Mouse (Mus musculus) 3T3-L1 (cell line): ENCODE measurements at regions not wholly inside any gene's neighbourhood (a gene's known extent, or its start where the extent isn't known, plus 50 kb on each side); places are given as distances from the start of the nearest gene placed in this dataset.

Source experiments
- DNase-seq: peaks from one replicate; pipeline ENCODE4 v3.0.0-alpha.2; 2015; ENCODE audit warnings: low read depth, low spot score

DNA sequence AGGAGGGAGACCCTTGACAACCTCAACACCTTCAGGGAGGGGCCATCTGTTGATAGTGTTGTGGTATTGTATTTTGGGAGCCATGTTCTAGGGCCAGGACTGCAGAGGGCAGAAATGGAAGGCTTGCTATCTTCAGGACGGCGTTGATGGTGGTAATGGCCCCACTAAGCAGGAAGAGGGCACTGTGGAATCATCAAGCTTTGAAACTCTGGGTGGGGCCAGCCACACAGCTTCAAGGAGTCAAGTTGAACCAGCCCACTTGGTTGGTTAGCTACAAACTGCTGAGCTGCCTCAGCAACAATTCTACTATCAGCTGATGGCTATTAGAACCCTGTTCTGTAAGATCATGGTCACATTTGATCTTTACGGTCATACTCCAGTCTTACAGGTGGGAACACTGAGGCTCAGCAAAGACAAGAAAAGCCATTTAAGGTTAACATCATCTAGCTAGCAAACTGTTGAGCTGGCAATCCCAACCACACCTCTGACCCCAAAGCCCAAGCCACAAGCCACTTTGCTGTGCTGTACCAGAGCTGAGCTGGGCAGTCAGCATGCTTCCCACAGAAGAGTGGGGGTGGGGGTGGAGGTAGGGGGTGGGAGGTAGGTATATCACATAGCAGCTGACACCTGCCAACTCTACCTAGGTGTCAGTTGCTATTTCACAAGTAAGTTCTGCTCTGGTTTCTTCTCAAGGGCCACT is 203.9 kb downstream of the Uaca start:
- DNase-seq = peak; percentile 75

DNA sequence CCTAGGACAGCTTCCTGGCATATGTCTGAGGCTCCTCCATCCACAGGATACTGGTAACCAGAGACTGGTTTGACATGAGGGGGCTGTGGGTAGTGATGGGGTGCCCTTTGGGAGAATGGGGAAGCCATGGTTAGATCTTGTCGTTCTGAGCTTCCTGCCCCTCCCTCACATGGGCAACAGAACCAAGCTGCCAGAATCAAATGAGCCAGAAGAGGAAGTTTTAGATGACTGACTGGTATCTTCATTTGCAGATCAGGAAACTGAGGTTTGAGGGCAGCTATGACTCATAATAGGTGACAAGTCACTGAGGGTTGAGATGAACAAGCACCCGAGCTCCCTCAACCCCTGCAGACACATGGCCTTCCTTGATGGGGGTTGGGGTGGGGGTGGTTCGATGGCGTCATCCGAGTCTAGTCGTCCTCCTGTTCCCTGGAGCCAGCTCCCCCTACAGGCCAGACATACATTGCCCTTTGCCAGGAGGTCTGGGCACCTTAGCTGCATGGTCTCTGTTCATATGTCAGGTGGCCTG is 204.7 kb downstream of the Uaca start:
- DNase-seq = peak; percentile 58

DNA sequence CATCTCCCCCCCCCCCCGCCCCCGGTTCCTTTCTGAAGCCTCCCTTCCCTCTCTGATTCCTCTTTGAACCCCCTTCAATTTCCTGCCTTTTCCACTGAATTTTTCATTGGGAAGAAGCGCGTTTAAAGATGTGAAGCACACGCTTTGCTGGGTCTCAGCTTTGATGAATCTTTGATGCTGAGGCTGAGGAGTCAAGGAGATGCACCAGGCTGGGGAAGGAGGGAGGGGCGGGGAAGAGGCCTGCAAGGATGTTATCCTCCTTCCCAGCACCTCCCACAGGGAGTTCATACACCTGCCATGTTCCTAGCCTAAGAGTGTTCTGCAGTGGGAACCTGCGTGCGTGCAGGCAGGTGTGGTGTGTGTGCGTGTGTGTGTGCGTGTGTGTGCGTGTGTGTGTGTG is 205.9 kb downstream of the Uaca start:
- no peak for DNase-seq

DNA sequence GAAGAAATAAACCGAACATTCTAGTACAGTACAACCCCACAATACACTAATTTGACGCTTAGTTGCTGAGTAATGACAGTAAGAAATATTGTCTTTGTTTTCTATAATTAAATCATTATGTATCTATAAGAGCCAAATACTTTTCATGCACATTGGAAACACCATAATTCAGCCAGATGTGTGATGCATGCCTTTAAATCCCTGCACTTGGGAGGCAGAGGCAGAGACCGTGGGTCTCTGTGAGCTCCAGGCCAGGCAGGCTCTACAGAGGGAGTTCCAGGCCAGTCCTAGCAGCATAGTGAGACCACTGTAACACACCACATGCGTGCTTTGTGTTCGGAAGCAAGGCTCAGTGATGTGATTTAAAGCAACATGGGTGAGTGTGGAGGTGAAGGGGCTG is 208.2 kb downstream of the Uaca start:
- no peak for DNase-seq

DNA sequence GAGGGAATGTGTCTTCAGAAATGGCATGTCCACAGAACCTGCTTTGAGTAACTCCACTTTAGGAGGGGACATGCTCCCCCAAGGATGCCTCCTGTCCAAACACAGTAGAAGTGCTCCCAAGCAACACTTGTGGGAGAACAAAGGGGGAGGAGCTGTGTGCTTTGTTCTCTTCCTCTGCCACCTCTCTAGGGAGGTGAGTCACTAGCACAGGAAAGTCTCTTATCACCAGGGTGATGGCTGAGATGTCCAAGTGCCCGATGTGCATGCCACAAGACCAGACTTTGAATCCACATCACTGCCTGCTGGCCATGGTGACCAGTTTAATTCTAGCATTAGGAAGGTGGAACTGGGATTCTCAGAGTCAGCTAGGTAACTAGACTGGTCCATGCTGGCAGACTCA is 214.1 kb downstream of the Uaca start:
- DNase-seq = peak; percentile 62

DNA sequence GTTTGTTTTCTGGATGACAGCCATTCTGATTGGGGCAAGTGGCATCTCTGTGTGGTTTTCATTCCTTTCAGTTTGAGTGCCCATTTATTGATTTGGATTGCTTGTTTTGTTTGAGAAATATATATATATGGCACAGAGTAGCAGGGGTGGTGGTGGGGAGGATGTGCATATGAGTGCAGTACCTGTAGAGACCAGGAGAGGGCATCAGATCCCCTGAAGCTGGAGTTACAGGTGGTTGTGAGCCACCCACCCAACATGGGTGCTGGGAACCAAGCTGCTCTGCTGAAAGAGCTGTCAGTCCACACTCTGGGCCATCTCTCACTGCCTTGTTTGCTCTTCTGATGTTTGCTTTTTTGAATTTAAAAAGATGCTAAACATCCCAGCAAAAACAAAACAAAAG is 216.7 kb downstream of the Uaca start:
- no peak for DNase-seq

DNA sequence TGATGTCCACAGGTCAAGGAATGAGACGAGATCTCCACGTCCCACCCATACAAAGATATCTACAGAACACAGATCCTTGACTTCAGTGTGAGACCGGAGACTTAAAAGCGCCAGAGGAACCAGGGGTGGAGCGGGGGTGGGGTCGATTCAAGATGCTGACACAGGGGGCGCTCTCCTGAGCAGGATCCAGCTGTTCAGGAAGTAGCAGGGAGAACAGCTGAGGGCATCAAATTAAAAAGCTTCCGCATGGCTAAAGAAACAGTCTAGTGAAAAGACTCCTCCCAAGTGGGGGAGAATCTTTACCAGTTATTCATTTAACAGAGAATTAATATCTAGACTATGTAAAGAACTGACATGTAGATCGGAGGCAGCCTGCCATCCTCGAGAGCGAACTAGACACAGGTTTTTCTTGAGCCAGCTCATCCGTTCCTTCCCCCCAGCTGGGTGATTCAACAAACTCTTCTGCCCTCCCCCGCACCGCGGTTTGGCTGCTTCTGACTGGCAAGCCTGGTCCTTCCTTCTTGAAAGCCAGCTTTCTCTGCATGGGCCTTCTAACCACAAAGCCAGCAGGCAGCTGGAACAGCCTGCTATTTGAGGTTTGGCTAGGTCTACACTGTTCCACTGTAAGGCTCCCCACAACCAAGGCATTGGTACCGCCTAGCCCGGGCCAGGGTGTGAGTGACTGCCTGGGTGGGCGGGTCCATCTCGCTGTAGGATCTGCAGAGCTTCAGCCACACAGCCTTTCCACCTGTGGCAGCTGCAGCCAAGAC is 218.6 kb downstream of the Uaca start:
- DNase-seq = peak; percentile 99

DNA sequence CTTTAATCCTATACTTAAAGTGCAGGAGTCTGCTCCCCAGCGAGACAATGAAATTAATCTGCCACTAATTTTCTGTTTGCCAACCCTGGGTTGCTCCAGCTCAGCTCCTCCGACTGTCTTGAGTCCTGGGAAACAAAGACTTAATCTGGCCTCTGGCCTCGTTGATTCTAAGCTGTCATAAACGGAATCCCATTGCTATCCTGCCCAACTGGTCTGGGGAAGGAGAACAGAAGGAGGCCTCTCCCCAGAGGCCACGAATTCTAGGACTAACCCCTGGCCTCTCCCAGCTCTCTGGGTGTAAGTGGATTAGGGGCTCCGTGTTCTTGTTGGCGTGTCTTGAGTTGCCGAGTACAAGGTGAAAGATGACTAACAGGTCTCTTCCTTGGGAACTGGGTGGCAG is 219.8 kb downstream of the Uaca start:
- DNase-seq = no peak

DNA sequence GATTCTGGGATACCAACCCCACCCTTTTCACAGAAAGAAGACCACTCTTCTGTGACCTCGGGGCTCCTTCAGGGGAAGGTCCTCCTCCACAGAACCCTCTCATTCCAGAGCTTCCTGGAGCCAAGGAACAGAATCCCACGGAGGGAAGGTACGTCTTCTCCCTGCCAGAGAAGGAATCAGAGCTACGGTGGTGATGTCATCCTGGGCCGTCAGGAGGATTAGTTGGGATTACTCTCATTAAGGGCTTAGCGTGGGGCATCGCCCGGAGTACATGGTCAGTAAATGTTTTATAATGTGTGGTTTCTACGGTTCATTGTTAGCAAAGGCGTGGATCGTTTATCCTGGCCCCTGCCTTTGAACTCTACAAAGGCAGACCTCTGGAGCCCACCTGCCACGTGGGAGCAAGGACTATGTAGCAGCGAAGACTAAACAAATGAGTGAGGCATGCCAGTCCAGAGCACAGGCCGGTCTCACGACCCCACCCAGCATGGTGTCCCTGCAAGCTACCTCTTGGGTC is 221.1 kb downstream of the Uaca start:
- no peak for DNase-seq

DNA sequence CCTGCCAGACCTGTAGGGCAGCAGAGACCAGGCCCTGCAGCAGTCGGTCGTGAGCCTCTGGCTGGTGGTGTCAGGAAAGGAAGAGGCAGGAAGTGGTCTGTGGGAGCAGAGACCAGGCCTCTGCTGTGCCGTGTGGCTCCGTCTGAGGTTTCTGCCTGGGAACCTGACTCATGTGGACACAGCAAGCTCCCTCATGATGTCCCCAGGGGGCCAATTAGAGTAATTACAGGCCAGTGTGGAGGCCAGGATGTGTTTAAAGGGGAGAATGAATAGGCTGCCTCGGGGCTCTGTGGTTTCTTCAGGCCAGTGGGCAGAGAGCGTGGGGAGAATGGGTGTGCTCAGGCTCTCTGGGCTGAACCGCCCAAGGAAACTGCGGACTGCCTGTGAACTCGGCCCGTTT is 222.3 kb downstream of the Uaca start:
- DNase-seq = peak; percentile 87

DNA sequence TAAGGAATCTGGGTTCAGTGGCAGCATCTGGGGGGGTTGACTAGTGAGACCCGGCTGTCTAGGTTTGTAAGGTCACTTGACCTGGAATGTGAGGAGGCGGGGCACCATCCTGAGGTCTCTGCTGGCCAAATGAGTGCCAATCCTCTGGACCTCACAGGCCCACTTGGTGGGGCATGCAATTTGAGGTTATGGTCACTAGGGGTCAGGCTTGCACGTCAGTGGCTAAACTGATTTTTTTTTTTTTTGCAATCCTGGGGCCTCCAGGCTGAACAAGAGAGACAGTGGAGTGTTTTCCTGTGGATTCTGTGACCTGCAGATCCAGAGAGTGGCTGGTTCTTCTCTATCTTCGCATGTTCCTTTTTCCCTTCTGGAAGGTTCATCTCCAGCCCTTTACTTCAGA is 225.6 kb downstream of the Uaca start:
- DNase-seq = peak; percentile 57

DNA sequence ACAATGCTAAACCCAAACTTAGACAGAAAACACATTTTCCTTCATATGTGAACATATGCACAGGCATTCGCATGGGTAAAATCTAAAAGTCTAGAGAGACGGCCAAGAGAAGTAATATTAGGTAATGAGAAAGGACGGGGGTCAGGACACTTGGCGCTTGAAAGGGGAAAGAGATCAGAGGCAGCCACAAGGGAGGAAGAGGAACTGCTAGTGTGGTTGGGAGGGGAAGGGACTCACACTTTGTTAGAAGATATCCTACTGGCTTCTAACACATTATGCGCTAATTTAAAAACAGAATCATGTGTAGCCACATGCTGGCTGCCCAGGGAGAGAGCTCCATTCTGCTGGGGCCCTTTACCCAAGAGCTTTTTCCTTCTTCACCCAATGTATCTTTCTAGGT is 227.5 kb downstream of the Uaca start:
- no peak for DNase-seq

DNA sequence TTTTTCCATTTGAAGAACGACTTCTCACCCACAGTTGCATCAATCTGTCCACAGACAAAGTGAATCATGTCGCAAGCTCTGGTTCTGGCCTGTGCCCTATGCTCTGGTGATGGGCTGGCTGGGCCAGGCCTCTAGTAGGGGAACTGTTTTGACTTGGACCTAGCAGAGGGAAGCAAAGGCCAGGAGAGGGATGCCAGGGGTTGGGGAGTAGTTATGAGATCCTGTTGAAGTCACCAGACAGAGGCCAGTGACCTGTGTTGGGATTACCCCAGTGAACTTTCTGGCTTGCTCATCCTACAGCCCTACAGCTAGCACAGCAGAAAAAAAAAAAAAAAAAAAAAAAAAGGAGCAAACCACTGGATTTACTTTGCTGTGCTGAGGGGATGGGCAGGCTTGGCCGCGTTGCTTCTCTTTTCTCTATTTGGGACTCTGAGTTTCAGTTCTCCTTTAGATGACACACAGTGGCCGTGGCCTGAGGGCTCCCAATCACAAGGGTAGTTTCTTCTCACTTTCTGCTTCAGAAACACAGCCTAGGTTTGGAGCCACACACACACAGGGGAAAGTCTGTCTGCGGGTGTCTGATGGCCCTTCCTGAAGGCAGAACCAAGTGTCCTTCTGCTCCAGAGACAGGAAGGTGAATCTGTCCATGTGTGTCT is 228.2 kb downstream of the Uaca start:
- no peak for DNase-seq

DNA sequence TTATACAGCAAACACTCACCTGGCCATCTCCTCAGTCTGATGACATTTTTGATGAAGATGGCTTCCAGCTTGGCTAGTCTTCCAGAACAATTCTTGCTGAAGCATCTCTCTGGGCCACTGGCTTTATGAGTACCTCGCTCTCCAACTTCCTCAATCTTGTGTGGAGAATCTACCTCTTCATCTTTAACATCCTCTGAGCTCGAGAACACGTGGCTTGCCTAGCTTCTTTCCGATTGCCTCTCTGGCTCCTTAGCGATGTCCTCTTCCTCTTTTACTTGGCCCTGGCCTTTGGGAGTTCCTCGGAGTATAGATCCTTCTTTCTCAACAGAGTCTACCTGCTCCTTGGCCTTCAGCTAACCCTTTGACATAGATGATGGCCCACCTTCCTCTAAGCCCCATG is 231.0 kb downstream of the Uaca start:
- no peak for DNase-seq

DNA sequence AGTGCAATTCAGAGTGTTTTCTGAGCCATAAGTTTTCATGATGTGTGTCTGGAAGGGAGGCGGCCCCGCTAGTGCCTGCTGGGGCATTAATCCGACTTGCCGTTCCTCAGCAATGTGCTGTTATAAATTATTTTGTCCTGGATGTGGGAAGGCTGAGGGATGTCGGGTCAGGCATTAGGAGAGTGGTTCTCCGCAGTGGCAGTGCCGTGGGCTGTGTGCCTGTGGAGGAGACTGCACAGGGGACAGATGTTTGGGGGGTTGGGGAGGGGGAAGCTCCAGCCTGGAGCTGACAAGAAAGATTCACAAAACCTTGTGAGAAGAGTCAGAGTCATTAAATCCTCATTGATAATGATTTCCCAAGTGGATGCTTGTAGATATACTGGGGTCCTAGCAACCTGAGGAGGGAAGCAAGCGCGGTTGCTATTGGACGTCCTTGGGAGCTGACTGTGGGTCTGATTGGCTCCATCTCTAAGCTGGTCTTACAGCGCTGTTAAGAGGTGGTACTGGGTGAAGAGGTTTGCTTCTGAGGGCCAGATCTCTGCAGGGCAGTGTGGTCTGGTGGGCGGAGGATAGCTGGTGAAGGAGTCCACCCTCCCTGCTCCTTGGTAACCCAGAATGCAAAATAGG is 234.5 kb downstream of the Uaca start:
- DNase-seq = no peak

DNA sequence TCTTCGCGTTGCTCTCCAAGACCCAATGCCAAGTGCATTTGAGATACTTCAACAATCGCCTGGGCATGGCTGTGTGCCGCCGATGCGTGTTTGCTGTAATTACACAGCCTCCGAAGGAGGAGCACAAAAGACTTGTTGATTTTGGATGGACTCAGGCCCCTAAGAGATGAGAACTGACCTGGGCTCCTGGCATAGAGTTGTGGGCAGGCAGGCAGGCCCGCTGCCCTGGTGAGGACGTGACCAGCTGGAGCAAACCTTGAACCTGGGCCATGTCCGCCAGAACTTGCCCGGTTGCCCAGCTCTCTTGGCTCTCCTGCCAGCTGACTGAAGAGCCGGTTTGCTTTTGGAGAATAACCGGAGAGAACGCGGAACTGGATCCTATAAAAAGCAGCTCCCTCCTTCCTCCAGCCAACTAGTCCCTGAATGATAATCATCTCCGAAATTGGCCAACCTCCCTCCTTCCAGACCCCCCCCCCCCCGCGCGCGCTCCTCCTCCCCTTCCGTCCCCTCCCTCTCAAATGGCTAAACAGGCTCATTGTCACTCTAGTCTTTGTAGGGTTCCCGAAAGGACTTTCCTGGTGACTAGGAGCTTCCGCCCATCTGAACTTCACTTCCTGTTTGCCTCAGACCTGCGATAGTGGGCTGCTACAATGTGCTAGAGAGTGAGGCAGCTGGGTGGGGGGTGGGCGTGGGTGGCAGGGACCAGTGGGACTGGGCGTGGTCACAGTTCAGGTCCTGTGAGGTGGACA is 237.5 kb downstream of the Uaca start:
- DNase-seq = no peak

DNA sequence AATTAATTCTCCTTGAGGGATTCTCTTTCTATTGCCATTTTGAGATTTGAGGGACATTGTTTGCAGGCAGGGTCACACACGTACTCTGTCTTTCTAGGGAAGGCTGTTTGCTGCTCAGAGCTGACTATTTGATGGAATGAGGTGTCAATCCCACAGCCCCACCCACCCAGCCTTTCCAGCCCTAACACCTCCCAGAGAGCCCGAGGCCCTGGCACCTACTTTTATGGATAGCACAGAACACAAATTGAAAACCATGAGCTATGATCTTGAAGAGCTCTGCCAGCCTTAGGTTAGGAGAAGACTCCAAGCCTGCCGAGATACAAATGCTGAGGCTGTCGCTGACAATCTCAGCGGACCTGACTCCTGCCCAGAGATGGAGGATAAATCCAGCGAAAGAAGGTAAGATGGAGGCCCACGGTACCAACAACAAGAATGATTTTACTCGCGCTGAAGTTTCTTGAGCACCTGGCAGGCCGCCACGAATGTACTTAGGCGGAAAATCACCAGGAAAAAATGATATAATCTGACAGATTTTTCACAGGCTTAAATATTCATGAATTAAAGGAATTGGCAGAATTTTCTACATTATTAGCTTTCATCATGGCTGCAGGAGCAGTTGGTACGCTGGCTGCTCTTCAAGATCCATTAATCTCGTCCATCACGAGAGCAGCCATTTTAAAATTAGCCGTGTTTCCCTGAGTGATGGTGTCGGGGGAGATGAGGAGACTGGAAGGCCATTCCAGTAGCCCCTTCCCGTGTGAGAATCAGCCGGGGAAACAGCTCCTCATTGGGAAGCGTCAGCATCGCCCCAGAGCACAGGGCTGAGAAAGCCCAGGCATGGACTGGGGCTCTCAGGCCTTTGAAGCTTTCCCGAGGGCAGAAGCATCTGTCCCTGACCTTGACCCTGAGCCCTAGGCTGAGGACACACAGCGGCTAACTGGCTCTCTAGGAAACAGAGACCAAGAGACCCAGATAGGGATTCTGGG is 238.4 kb downstream of the Uaca start:
- DNase-seq = no peak

DNA sequence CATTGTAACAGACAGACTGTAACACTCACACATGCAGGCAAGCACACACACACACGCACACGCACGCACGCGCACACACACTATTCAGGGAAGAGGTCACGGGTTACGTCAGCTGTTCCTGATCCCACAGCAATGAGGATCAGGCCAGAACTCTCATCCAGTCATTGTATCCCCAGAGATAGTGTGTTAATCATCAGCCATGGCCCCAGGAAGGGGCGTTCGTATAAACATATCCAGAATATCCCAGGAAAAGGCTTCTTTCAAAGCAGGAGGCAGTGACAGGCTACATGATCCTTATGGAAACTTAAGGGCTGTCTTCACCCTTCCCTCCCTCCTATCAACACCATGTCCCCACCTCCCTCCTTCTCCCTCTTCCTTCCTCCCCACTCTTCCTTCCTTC is 239.3 kb downstream of the Uaca start:
- DNase-seq = no peak

DNA sequence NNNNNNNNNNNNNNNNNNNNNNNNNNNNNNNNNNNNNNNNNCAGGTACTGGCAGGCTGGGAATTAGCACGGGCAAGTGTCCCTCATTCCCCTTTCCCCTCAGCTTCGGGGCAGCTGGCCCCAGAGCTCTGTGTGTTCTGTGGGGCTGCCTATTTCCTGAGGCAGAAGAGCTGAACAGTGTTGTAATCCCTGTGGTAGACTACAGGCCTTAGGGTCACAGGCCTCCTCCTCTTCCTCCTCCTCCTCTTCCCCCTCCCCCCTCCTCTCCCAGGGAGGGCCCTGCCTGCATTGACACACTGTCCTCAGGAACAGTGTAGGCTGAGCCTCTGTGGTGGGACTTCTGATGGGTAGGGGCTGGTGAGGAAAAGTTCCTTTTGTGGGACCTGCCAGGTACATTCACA is 247.7 kb downstream of the Uaca start:
- DNase-seq = no peak

DNA sequence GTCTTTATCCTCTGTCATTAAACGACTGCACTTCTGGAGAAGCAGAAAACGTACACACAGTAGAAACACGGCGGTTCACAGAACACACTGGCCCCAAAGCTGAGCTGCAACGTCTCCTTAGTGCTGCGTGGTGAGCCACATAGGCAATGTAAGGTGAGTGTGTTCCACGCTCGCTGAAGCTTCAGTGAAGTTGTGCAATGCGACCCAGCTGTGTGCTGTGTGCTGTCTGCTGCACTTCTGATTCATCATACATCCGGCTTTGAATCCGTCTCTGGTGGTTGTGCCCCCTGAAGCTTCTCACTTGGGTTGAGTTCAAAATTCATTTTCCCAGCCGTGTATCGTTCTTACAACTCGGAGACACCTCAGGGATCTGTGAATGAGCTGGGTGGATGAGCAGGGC is 250.6 kb downstream of the Uaca start:
- no peak for DNase-seq
